Mouse (Mus musculus) myocyte (in vitro differentiated cells): ENCODE results near the gene Tenm4. TPM values are rescaled to one million over a fixed set of nuclear protein-coding genes. Genes with fewer than 3 reads are reported as not detected.

Experiments
- H3K27me3 ChIP-seq: one replicate; pipeline ENCODE4 v1.6.1; 2011; ENCODE audit not compliant: control insufficient read depth, insufficient read depth, insufficient read length
- H3K36me3 ChIP-seq: one replicate; pipeline ENCODE4 v1.6.1; 2011; ENCODE audit not compliant: control insufficient read depth, insufficient read depth
- H3K4me2 ChIP-seq: one replicate; pipeline ENCODE4 v1.6.1; 2011; ENCODE audit warnings: low read depth, control low read depth
- H3K4me3 ChIP-seq: one replicate; pipeline ENCODE4 v1.5.1; 2011; ENCODE audit warnings: mild to moderate bottlenecking, control low read depth, moderate library complexity
- H3K79me2 ChIP-seq: one replicate; pipeline ENCODE4 v1.6.1; 2011; ENCODE audit not compliant: control insufficient read depth, insufficient read depth
- H3ac ChIP-seq: one replicate; pipeline ENCODE4 v1.6.1; 2011; ENCODE audit not compliant: control insufficient read depth, insufficient read length
- CEBPB ChIP-seq: IDR thresholded peaks from 2 replicates; pipeline ENCODE4 v1.6.1; 2011; ENCODE audit warnings: mild to moderate bottlenecking, moderate library complexity; ENCODE audit not compliant: poor library complexity, insufficient read depth, severe bottlenecking
- E2F4 ChIP-seq: IDR thresholded peaks from one replicate; pipeline ENCODE4 v1.6.1; 2011; ENCODE audit warnings: mild to moderate bottlenecking, control low read depth, moderate library complexity; ENCODE audit not compliant: insufficient read depth
- MAX ChIP-seq: IDR thresholded peaks from one replicate; pipeline ENCODE4 v1.6.1; 2011; ENCODE audit warnings: low read depth, mild to moderate bottlenecking, control low read depth
- MYOD1 ChIP-seq, 3 experiments: IDR thresholded peaks; one replicate each; pipeline ENCODE4 v1.6.1; 2011; ENCODE audit warnings: control low read depth in 2 of 3, low read depth in 2 of 3, mild to moderate bottlenecking in 2 of 3, moderate library complexity in 1 of 3; ENCODE audit not compliant: insufficient read length in 2 of 3, control insufficient read depth in 1 of 3
- MYOG ChIP-seq, 3 experiments: IDR thresholded peaks; one replicate each; pipeline ENCODE4 v1.6.1; 2011; ENCODE audit warnings: control low read depth in 2 of 3, low read depth in 2 of 3, mild to moderate bottlenecking in 2 of 3; ENCODE audit not compliant: insufficient read length in 2 of 3, control insufficient read depth in 1 of 3, insufficient read depth in 1 of 3
- POLR2A ChIP-seq: IDR thresholded peaks from one replicate; pipeline ENCODE4 v1.6.1; 2011; ENCODE audit warnings: low read depth, mild to moderate bottlenecking, control low read depth, moderate library complexity; ENCODE audit not compliant: insufficient read length
- POLR2AphosphoS2 ChIP-seq: IDR thresholded peaks from one replicate; pipeline ENCODE4 v1.6.1; 2011; ENCODE audit warnings: low read depth, control low read depth; ENCODE audit not compliant: insufficient read length
- REST ChIP-seq: IDR thresholded peaks from one replicate; pipeline ENCODE4 v1.6.1; 2011; ENCODE audit warnings: mild to moderate bottlenecking, control low read depth, moderate library complexity; ENCODE audit not compliant: insufficient read depth, insufficient read length
- SRF ChIP-seq: IDR thresholded peaks from one replicate; pipeline ENCODE4 v1.6.1; 2011; ENCODE audit warnings: low read depth; ENCODE audit not compliant: control insufficient read depth, insufficient read length
- TCF12 ChIP-seq: IDR thresholded peaks from one replicate; pipeline ENCODE4 v1.6.1; 2011; ENCODE audit warnings: mild to moderate bottlenecking, control low read depth; ENCODE audit not compliant: poor library complexity, insufficient read depth, severe bottlenecking
- TCF3 ChIP-seq: IDR thresholded peaks from one replicate; pipeline ENCODE4 v1.6.1; 2011; ENCODE audit warnings: low read depth, control low read depth; ENCODE audit not compliant: insufficient read length
- USF1 ChIP-seq: IDR thresholded peaks from one replicate; pipeline ENCODE4 v1.6.1; 2011; ENCODE audit warnings: low read depth, mild to moderate bottlenecking, control low read depth, moderate library complexity
- polyA plus RNA-seq: library from polyadenylated mRNA; unstranded; fragments of >200 nt; fragmentation: generic; extraction: Trizol; gene quantifications from one replicate; pipeline ENCODE4 v1.2.1, GENCODE M21; 2012; ENCODE audit warnings: missing spikeins

Tenm4 gene
- polyA plus RNA-seq, 1 experiment, result 10.9 TPM

DNA sequence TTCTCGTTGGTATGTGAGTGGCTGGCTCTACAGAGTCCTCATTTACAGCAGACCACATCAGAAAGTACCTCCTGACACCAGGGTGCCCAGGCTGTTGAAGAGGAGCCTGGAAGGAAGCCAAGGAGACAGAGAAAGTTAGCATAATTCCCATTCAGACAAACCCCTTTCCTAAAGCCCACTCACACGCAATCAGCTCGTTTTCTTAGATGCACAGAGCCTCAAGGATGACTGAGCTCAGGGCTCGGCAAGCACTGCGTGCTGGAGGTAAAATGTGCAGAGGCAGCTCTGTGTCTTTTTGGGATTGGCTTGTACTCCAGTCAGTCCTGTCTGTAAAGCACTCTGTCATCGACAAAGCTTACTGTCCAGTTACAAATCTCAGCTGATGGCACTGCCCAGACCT, 480.0 kb downstream of the Tenm4 start:
- no peaks in the 10 kb centered on the region for H3K79me2 ChIP-seq
- no peaks in the 10 kb centered on the region for H3K27me3 ChIP-seq
- H3K36me3 ChIP-seq, result no peaks in the 10 kb centered on the region
- no peak overlapping the region for H3K4me2 ChIP-seq
- TF ChIP-seq REST, result no peak
- no peak for TF ChIP-seq TCF12
- no peak for TF ChIP-seq CEBPB
- TF ChIP-seq MYOG (IDR thresholded peaks at IDR 0.05; ENCODE audit: control insufficient read depth in 1 of 3, insufficient read depth in 1 of 3, insufficient read length in 2 of 3, low read depth in 2 of 3), result no peak
- H3ac ChIP-seq, result no peak overlapping the region
- no peak overlapping the region for H3K4me3 ChIP-seq

DNA sequence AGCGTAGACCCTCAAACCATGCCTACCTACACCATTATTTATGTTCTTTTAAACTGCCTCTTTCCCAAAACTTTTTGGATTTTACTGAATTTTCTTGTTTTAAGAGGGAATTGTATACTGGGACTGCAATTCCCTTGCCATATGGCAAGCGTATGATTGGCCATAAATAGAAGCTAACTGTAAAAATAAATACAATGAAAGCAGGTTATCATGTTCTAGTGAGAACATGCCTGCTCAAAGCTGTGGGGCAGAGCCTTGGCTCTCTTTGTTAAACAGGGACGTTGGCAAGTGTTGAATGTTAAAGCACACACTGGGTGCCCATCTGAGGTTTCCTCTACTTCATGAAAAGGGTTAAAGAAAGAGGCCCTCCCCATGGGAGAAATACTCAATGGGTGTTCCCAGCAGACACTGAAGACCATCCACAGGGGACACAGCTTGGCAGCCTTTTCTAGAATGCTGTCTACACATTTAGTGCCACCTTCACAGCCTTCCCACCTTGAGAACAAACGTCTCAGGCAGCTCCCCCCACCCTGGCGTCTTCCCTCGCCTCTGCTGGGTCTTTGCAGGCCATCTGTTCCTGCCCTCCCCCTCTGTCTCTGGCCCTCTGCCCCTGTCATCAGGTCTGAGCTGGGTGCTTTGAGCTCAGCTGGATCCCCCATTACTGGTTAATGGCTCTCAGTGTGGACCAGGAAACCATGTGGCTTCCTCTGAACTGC, 480.7 kb downstream of the Tenm4 start:
- no peak for TF ChIP-seq REST
- no peak for TF ChIP-seq TCF3
- no peak for TF ChIP-seq MYOG (IDR thresholded peaks at IDR 0.05; ENCODE audit: control insufficient read depth in 1 of 3, insufficient read depth in 1 of 3, insufficient read length in 2 of 3, low read depth in 2 of 3)
- no peak for TF ChIP-seq E2F4
- TF ChIP-seq POLR2A, result no peak
- no peak for TF ChIP-seq SRF
- no peak for TF ChIP-seq TCF12
- TF ChIP-seq MAX, result no peak
- TF ChIP-seq POLR2AphosphoS2, result no peak
- no peak for TF ChIP-seq MYOD1 (IDR thresholded peaks at IDR 0.05; ENCODE audit: control insufficient read depth in 1 of 3, insufficient read length in 2 of 3, low read depth in 2 of 3)
- no peak for TF ChIP-seq USF1
- TF ChIP-seq CEBPB, result no peak
- Histone ChIP-seq H3K4me2 (no peak overlapping the region), H3ac (no peak overlapping the region), H3K36me3 (no peaks in the 10 kb centered on the region), H3K27me3 (no peaks in the 10 kb centered on the region), H3K79me2 (no peaks in the 10 kb centered on the region), H3K4me3 (no peak overlapping the region)

DNA sequence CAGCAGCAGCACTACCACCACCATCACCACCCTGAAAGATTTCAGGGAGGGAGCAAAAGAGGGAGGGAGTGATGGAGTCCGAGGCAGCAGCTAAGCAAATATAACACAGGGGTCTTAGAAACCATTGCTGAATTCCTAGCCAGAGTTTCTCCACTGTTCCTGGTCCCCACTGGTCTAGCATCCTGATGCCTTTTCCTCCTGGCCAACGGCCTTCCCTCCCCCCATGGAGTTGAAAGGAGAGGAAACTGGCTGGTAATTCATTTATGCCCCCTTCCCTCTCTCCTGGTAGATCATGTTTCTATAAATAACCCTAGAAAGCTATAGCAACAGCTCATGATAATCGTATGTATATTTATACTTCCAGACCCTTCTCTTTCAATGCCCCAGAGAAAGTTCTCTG, 481.8 kb downstream of the Tenm4 start:
- TF ChIP-seq USF1 (no peak), CEBPB (no peak), REST (no peak), POLR2AphosphoS2 (no peak), POLR2A (no peak), TCF12 (no peak), MYOD1 (IDR thresholded peaks at IDR 0.05; ENCODE audit: control insufficient read depth in 1 of 3, insufficient read length in 2 of 3, low read depth in 2 of 3) (no peak), MAX (no peak), MYOG (IDR thresholded peaks at IDR 0.05; ENCODE audit: control insufficient read depth in 1 of 3, insufficient read depth in 1 of 3, insufficient read length in 2 of 3, low read depth in 2 of 3) (no peak), SRF (no peak)
- Histone ChIP-seq H3K27me3 (no peaks in the 10 kb centered on the region), H3K4me3 (no peak overlapping the region), H3K79me2 (no peaks in the 10 kb centered on the region), H3ac (no peak overlapping the region), H3K4me2 (no peak overlapping the region), H3K36me3 (no peaks in the 10 kb centered on the region)

DNA sequence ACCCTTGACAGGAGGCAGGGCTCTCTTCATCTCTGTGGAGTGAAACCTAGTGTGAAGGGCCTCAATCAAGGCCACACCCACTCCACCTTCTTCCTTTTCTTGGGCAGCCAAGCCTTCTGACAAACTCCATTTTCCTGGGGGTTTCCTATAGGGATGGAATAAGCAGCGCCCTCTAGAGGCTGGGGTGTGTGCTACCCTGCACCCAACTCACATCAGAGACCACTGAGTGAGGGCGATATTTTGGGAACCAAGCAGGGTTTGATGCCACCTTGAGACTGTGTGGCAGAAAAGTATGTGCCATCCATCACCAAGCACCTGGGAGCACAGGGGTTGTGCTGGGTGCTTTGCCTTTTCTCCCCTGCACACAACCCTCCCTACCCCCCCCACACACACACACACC, 483.2 kb downstream of the Tenm4 start:
- TF ChIP-seq MAX, result no peak
- no peak for TF ChIP-seq SRF
- TF ChIP-seq MYOG (IDR thresholded peaks at IDR 0.05; ENCODE audit: control insufficient read depth in 1 of 3, insufficient read depth in 1 of 3, insufficient read length in 2 of 3, low read depth in 2 of 3), result no peak
- no peak for TF ChIP-seq POLR2AphosphoS2
- no peak for TF ChIP-seq TCF12
- no peak for TF ChIP-seq TCF3
- TF ChIP-seq MYOD1 (IDR thresholded peaks at IDR 0.05; ENCODE audit: control insufficient read depth in 1 of 3, insufficient read length in 2 of 3, low read depth in 2 of 3), result no peak
- no peak for TF ChIP-seq CEBPB
- TF ChIP-seq E2F4, result no peak
- no peak for TF ChIP-seq USF1
- no peak for TF ChIP-seq POLR2A
- Histone ChIP-seq H3K27me3 (no peaks in the 10 kb centered on the region), H3K4me3 (no peak overlapping the region)

DNA sequence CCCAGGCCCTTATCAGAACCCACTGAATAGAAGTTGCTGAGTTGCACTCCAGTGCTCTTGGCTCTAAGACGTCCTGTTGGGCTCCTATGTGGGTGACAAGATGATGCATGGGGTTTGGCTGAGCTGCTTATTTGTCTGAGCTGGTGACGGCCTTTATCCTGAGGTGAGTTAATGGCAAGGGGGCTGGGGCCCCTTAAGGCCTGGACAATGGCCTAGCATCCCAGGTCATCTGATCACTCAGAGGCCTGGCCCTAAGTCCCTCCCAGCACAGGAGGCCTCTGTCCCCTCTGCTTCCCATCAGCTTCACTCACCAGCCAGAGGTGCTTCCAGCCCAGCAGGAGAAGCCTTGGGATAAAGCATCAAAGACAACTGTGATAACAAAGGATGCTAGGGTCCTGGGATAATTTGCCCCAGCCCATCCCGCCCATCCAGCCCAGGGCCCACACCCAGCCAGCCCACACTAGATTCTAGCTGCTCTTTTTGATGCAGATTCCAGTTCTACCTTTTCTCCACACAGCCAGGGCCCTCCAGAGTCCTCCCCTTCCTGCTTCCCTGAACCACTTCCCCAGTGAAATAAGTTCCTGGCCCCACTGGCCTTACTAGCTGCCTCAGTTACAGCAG, 484.2 kb downstream of the Tenm4 start:
- no peak overlapping the region for H3ac ChIP-seq
- TF ChIP-seq TCF3, result no peak
- H3K36me3 ChIP-seq, result no peaks in the 10 kb centered on the region
- no peak overlapping the region for H3K4me3 ChIP-seq
- no peaks in the 10 kb centered on the region for H3K79me2 ChIP-seq
- H3K27me3 ChIP-seq, result no peaks in the 10 kb centered on the region
- no peak overlapping the region for H3K4me2 ChIP-seq

More for the DNA sequence above, 483.2 kb downstream of the Tenm4 start:
- Histone ChIP-seq H3ac (no peak overlapping the region), H3K36me3 (no peaks in the 10 kb centered on the region), H3K4me2 (no peak overlapping the region), H3K79me2 (no peaks in the 10 kb centered on the region)
